Mouse (Mus musculus) C2C12 (cell line): ENCODE data around the gene Vamp8. TPM values are rescaled to one million over a fixed set of nuclear protein-coding genes. Genes with fewer than 3 reads are reported as not detected.

Source experiments
- H3K27me3 ChIP-seq: one replicate; pipeline ENCODE4 v1.6.1; 2011; ENCODE audit not compliant: control insufficient read depth, insufficient read depth, insufficient read length
- H3K36me3 ChIP-seq: one replicate; pipeline ENCODE4 v1.6.1; 2011; ENCODE audit not compliant: control insufficient read depth, insufficient read depth
- H3K4me3 ChIP-seq: one replicate; pipeline ENCODE4 v1.5.1; 2011; ENCODE audit warnings: mild to moderate bottlenecking, control low read depth; ENCODE audit not compliant: poor library complexity, insufficient read depth, severe bottlenecking
- H3K79me2 ChIP-seq: one replicate; pipeline ENCODE4 v1.6.1; 2011; ENCODE audit not compliant: control insufficient read depth, insufficient read depth
- H3K79me3 ChIP-seq: one replicate; pipeline ENCODE4 v1.6.1; 2011; ENCODE audit warnings: low read depth, control low read depth
- H3ac ChIP-seq: one replicate; pipeline ENCODE3; 2011; ENCODE audit warnings: low read depth; ENCODE audit not compliant: control insufficient read depth, insufficient read length
- CEBPB ChIP-seq: IDR thresholded peaks from one replicate; pipeline ENCODE4 v1.6.1; 2011; ENCODE audit warnings: low read depth, mild to moderate bottlenecking, control low read depth, moderate library complexity
- CTCF ChIP-seq: IDR thresholded peaks from one replicate; pipeline ENCODE4 v1.5.1; 2011; ENCODE audit not compliant: control insufficient read depth, insufficient read depth, insufficient read length
- FOSL1 ChIP-seq: IDR thresholded peaks from one replicate; pipeline ENCODE4 v1.8.0; 2011; ENCODE audit warnings: mild to moderate bottlenecking, low read length; ENCODE audit not compliant: poor library complexity, insufficient read depth, severe bottlenecking
- MAX ChIP-seq: IDR thresholded peaks from one replicate; pipeline ENCODE4 v1.6.1; 2011; ENCODE audit warnings: mild to moderate bottlenecking, control low read depth
- MYOD1 ChIP-seq: IDR thresholded peaks from one replicate; pipeline ENCODE4 v1.6.1; 2011; ENCODE audit warnings: low read depth; ENCODE audit not compliant: control insufficient read depth, insufficient read length
- MYOG ChIP-seq: IDR thresholded peaks from one replicate; pipeline ENCODE4 v1.6.1; 2011; ENCODE audit not compliant: control insufficient read depth, insufficient read length; ENCODE audit errors: extremely low read depth
- USF1 ChIP-seq: IDR thresholded peaks from one replicate; pipeline ENCODE4 v1.6.1; 2011; ENCODE audit warnings: low read depth, mild to moderate bottlenecking, control low read depth, moderate library complexity
- long read RNA-seq, 2 experiments: library from polyadenylated mRNA; unstranded; transcript quantifications; one replicate each; pipeline ENCODE4 v2.0.0; 2019 to 2020
- polyA plus RNA-seq: library from polyadenylated mRNA; unstranded; fragments of >200 nt; fragmentation: generic; extraction: Trizol; gene quantifications from one replicate; pipeline ENCODE4 v1.2.1, GENCODE M21; 2012; ENCODE audit warnings: missing spikeins

The Vamp8 gene
- polyA plus RNA-seq, result 147 TPM
- long read RNA-seq, experiment 1, transcript Vamp8-201 (3 exons, 820 nt), result major isoform, 112 of 125 reads
- long read RNA-seq, experiment 1, partial matches to known transcripts, result 4 of 125 reads
- long read RNA-seq, experiment 1, other reads (novel, unspliced or antisense), result 5 of 125 reads
- long read RNA-seq, experiment 2, transcript Vamp8-201 (3 exons, 820 nt), result major isoform, 22 of 23 reads
- long read RNA-seq, experiment 2, partial matches to known transcripts, result 0 of 23 reads
- long read RNA-seq, experiment 2, other reads (novel, unspliced or antisense), result 0 of 23 reads

DNA sequence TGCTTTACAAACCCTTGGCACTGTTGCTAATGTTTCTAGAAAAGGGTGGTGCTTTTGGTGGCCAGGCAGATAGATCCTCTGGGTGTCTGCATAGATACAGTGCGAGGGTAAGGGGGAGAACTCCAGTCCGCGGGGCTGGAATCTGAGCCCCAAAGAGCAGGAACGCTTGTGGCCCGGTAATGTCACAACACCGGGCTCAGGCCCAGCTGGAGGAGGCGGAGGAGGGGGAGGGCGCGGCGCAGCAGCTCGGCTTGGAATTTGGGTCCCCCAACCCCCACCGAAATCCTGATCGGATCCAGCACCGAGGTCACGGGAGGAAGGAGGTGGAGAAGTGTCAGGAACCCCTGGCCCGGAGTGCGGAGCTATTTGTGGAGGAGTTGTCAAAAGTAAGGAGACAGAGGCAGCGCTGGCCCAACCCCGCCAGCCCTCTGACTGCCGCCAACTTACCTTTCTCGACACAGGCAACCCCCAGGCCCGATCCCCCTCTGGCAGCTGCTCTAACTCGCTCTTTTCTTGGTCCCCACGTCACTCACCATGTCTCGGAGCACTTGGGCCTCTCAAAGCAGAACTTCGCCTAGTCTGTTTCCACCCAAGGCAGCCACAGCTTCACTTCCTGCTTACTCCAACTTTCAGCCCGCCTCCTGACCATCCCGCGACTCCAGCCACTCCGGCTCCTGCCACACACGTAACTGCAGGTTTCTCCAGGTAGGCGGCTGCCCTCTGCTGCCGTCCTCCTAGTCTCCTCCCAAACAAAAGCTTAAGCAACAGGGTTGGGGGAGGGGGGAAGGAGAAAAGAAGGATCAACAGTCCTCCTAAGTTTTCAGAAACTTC is at the start of gene Vamp8:
Gene Vamp8 (minus strand): TSS at position 763 of the 831 bp plus-strand sequence.
- Histone ChIP-seq H3K36me3 (peaks cover 3% of the 10 kb centered on the region), H3K27me3 (no peaks in the 10 kb centered on the region), H3K79me2 (peaks cover 15% of the 10 kb centered on the region), H3K79me3 (no peaks in the 10 kb centered on the region), H3K4me3 (peak within 1 kb of the TSS; percentile 44), H3ac (peak within 1 kb of the TSS; percentile 76)
- TF ChIP-seq CEBPB (no peak), MYOD1 (no peak), MYOG (no peak), FOSL1 (no peak), CTCF (no peak), MAX (no peak), USF1 (no peak)

DNA sequence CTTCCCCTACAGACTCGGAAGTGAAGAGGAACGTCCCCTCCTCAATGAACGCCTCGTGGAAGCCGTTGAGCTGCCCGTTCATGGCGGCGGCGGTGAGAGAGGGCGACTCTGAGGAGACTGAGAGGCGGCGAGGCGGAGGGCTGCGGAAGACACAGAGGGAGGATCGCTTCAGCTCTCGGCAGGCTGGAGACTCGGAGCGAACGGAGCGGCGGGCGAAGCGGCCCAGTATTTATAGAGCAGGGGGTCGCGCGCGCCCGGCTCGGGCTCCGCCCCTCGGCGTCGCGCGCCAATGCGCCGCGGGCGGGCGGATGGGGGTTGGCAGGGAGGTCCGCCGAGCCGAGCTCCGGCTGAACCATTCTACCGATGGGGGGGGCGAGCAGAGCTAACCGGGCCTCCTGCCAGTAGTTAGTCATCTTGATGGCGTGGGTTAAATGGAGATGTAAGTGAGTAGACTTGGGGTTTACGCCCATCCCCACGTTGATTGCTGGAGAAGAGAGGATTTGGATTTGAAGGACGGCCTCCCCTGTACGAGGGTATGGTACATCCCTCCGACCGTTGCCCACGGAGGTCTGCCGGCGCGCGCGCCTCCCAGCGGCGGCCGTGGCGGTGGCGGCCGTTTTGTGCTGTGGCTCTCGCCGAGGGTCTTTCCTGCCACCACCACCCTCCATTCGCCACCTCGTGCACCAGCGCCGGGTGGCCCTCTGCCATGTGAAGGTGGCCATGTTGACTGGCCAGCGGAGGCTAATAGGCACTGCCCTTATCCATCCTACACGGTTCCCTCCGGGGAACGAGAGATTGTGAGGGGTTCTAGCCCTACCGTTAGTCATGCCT is 49.1 kb upstream of the Vamp8 start, which contains the start of gene Mat2a:
Gene Mat2a (minus strand): TSS at position 204 of the 831 bp plus-strand sequence.
- TF ChIP-seq MAX (peak; percentile 37), CEBPB (no peak), MYOG (no peak), USF1 (no peak), FOSL1 (no peak), CTCF (peak; percentile 95), MYOD1 (no peak)
- peak within 1 kb of the TSS; percentile 99 for H3ac ChIP-seq

DNA sequence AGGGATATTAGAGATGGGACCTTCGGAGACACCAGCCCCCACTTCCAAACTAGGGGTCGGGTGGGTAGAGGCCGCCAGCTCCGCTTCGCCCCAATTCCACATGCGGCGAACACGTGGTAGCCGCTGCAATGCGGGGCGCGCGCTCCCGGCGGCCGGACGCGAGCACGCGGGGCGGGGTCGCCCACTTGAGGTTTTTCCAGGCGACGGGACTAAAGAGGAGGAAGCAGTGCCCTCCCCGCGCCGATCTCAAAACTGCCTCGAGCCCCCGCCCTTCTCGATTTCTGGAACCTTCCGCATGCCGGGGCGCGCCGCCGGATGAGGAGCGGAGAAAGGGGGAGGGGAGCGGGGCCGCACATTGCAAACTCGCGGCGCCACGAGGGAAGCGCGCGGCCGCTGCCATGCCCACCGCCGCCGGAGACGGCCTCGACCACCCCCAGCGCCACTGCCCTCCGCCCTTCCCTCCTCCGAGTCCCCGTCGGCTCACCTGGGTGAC is 48.4 kb upstream of the Vamp8 start:
- peak overlapping the region; percentile 99 for H3ac ChIP-seq
- peaks cover 51% of the 10 kb centered on the region for H3K79me2 ChIP-seq
- no peaks in the 10 kb centered on the region for H3K27me3 ChIP-seq
- peaks cover 40% of the 10 kb centered on the region for H3K79me3 ChIP-seq
- no peak for TF ChIP-seq FOSL1
- peak; percentile 94 for TF ChIP-seq MAX
- H3K36me3 ChIP-seq, result peaks cover 47% of the 10 kb centered on the region
- peak overlapping the region; percentile 95 for H3K4me3 ChIP-seq

More for the DNA sequence above, 49.1 kb upstream of the Vamp8 start, which contains the start of gene Mat2a:
- H3K27me3 ChIP-seq, result no peaks in the 10 kb centered on the region
- H3K79me2 ChIP-seq, result peaks cover 49% of the 10 kb centered on the region
- H3K36me3 ChIP-seq, result peaks cover 42% of the 10 kb centered on the region
- H3K4me3 ChIP-seq, result peak within 1 kb of the TSS; percentile 95
- H3K79me3 ChIP-seq, result peaks cover 40% of the 10 kb centered on the region

DNA sequence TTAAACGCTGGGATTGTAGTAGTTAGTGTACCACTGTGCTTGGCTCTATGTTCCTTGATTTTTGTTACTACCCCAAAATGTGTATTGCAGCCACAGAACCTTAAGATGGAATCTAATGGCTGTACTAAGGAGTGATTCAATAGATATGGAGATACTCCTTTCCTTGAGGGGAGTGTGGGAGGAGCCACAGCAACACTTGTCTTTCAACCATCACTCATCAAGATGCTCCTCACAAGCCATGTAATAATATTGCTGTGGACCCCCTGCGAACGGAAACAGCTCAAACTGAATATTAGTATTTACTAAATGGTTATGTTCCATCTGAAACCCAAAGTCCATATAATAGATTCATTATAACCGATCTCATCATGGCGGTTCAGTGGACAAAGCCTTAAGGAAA is 47.7 kb upstream of the Vamp8 start:
- peak overlapping the region; percentile 28 for H3ac ChIP-seq
- peaks cover 40% of the 10 kb centered on the region for H3K79me3 ChIP-seq
- TF ChIP-seq MYOG, result no peak
- no peak for TF ChIP-seq USF1
- TF ChIP-seq FOSL1, result no peak
- TF ChIP-seq MYOD1, result no peak
- TF ChIP-seq CEBPB, result no peak
- no peak for TF ChIP-seq MAX
- peaks cover 54% of the 10 kb centered on the region for H3K36me3 ChIP-seq
- peaks cover 54% of the 10 kb centered on the region for H3K79me2 ChIP-seq
- no peaks in the 10 kb centered on the region for H3K27me3 ChIP-seq
- H3K4me3 ChIP-seq, result peak overlapping the region; percentile 95

DNA sequence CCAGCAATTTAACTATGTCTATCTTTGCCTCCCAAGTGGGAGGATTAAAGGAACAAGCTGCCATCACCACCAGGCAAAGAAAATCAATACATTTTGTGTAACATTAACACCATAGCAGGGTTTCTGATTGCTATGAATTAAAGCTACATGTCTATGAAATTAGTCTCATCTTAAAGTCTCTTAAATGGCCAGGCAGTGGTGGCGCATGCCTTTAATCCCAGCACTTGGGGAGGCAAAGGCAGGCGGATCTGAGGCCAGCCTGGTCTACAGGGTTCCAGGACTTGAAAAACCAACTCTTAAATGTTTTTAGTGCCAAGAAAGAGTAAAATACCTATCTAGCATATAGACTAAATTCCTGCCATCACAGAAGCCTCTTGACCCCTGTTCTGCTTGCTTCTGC is 41.6 kb upstream of the Vamp8 start:
- H3K79me2 ChIP-seq, result peaks cover 31% of the 10 kb centered on the region
- peaks cover 20% of the 10 kb centered on the region for H3K79me3 ChIP-seq
- H3K36me3 ChIP-seq, result peaks cover 73% of the 10 kb centered on the region
- H3K4me3 ChIP-seq, result no peak overlapping the region
- no peaks in the 10 kb centered on the region for H3K27me3 ChIP-seq
- TF ChIP-seq FOSL1 (no peak), USF1 (no peak)
- no peak overlapping the region for H3ac ChIP-seq
